Mouse (Mus musculus): ENCODE measurements around the gene Slc17a7. TPM values are rescaled to one million over a fixed set of nuclear protein-coding genes. Genes with fewer than 3 reads are reported as not detected.

The Slc17a7 gene
- total RNA-seq, 2 experiments from 2014 or later = 18.1 to 18.7 TPM

DNA sequence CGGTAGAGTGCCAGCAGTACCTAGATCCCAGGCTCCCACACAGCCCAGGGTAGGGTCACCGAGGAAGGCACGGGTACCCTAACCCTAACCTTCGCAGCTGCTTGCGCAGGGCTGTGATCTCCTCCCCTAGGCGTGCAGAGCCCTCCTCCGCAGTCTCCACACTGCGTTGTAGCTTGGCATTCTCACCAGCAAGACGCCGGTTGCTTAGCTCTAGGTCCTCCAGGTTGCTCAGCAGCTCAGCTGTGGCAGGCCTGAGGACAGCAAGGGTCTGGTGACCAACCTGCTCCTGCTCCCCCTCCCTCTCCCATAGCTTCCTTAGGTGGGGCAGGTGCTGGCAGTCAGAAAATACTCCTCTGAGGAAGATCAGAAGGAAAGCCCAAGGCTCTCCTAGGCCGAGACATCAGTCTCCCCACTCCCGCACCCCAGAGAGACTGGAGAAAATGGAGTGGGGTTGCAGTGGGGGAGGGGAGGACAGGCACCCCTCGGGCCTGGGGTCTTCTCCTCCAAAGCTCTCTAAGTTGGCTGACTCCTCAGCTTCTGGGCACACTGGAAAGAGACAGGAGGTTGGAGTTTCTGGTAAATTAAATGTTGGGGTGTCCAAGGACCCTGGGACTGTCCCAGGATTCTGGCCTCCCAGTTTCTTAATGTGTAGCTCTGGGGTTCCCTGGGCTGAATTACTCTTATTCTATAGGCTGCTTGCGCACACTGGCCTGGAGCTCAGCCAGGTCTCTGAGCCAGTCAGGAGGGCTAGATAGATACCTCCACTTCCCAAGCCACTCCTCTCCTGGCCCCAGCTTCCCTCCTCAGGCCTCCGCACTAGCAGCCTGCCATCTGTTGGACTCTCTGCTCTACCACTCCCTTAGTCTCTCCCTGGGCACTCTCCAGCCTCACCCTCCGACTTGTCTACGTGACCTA is 30.4 kb downstream of the Slc17a7 start:
- intact Hi-C loops (cut with DNase I) = no loop called here
- DNase-seq (ENCODE audit: low spot score) = no peak

DNA sequence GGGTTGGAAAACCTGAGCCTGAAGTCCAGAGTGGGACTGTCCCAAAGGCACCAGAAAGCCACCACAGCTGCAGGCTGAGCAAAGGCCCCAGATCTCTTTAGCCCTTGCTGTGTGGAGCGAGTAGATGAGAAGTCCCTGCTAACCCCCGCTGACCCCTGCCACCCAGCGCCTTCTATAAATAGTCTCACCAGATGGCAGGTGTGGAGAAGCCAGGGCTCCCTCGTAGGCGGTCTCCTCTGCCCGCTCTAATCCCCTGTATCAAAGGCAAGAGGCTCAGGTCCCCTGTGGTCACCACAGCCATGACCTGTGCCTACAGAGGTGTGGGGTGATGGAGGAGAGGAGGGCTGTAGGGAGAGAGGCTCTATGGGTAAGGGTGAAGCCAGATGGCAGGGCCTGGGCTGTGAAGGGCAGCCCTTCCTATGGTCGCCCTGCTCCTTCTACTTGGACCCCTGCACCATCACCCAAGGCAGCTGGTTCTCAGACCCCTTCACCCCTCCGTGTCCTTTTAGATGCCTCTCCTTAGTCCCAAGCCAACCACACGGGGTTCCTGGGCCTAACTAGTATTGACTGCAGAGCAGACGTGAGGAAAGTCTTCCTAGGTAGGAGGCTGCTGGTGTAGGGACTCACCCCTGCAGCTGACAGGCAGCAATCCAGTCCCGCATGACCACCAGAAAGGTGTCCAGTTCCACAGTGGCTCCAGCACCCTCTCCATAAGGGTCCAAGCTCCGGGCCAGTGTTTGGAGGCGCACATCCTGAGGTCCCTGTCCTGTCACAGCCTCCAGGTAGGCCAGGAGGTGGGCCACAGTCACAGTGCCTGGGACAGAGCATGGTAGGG is 31.8 kb downstream of the Slc17a7 start:
- intact Hi-C loops (cut with DNase I) = loop anchor here (2.0 kb wide), 1 partner anchor 117 kb away; no protein-coding TSS in a partner anchor
- no peak for DNase-seq (ENCODE audit: low spot score)

DNA sequence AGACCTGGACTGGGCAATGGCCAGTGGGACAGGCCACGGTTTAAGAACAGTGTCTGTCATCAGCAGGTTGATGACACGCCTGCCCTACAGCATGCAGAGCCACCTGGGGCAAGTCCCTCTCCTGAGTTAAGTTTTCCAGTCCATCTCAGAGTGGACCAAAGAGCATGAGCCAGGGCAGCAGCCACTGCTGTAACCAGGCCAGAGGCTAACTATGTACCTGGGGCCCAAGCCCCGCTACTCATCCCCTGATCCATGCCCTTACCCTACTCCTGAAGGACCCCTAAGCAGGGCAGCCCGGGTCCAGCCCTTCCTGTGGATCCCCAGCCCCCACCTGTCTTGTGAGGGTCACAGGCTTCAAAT is 32.4 kb downstream of the Slc17a7 start:
- intact Hi-C loops (cut with DNase I) = loop anchor here (2.0 kb wide), 1 partner anchor 117 kb away; no protein-coding TSS in a partner anchor
- no peak for DNase-seq (ENCODE audit: low spot score)

DNA sequence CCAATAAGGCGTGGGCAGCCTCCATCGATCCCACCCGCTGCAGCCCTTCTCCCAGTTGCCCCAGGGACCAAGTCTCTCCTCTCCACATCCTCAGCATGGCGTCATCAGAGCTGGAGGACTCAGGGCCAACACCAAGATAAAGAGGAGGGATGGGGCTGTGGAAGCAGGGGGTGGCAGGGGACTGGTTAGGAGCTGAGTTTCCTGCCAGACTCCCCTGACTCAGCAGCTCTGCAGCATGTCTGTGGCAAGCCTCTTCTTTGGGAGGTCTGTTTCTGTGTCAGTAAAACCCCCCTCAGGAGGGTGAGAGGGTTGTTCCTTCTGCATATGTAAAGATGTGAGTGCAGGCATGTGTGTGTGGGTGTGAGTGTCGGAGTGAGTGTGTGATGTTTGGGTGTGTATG is 33.2 kb downstream of the Slc17a7 start:
- intact Hi-C loops (cut with DNase I) = loop anchor here (2.0 kb wide), 1 partner anchor 118 kb away; no protein-coding TSS in a partner anchor
- no peak for DNase-seq (ENCODE audit: low spot score)

DNA sequence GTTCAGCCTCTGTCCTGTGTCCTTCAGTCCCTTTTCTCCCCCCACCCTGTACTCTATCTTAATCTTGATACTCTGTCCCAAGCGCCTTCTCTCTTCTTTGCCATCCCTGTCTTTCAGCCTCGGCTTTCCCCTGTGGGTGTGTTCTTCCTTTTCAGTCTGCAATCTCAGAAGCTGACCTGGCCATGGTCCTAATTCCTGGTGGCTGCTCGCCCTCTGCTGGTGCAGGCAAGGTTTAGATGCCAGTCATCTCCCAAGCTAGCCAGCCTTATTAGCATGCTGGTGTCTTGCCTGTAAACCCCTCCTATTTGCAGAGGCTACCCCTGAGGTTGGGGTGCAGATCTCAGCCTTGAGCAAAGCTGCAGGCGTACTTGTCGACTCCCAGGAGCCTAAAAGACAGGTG is 34.7 kb downstream of the Slc17a7 start:
- intact Hi-C loops (cut with DNase I) = loop anchor here (1.0 kb wide), 1 partner anchor 36 kb away; no protein-coding TSS in a partner anchor
- DNase-seq (ENCODE audit: low spot score) = peak; percentile 45

DNA sequence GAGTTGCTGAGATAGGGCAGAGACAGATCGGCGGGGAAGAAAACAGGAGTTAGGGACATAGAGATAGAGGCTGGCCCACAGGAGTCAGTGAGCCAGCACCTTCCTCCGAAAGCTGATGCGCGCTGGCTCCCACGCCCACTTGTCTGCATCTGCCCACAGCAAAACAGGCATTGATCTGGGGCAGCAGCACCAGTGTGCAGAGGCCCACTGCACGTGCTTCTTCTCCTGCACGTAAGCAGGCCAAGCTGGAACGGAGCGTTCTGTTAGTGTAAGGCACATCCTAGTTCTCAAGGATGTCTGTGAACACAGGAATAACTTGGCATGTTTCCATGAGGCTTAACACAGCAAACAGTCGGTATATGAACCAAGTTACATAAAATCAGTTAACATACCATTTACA is 35.2 kb downstream of the Slc17a7 start:
- intact Hi-C loops (cut with DNase I) = loop anchor here (1.0 kb wide), 1 partner anchor 37 kb away; no protein-coding TSS in a partner anchor
- DNase-seq (ENCODE audit: low spot score) = no peak

DNA sequence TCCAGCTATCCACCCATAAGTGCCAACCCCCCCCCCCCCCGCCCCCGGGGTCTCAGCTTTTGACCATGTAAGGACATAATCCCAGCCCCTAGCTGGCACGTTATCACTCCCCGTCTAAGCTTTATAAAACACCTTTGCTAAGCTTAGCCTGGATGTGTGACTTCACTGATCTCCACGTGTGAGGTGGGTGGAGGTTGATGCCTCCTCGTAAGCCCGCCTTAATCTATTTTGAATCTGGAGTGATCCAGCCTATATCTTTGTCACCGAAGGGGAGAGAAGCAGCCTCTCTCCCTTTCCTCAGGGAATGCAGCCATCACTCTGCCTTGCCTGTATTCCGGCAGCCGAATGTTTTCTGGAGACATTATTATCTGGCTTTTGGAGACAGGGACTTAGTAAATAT is 38.9 kb downstream of the Slc17a7 start:
- intact Hi-C loops (cut with DNase I) = no loop called here
- DNase-seq (ENCODE audit: low spot score) = no peak

DNA sequence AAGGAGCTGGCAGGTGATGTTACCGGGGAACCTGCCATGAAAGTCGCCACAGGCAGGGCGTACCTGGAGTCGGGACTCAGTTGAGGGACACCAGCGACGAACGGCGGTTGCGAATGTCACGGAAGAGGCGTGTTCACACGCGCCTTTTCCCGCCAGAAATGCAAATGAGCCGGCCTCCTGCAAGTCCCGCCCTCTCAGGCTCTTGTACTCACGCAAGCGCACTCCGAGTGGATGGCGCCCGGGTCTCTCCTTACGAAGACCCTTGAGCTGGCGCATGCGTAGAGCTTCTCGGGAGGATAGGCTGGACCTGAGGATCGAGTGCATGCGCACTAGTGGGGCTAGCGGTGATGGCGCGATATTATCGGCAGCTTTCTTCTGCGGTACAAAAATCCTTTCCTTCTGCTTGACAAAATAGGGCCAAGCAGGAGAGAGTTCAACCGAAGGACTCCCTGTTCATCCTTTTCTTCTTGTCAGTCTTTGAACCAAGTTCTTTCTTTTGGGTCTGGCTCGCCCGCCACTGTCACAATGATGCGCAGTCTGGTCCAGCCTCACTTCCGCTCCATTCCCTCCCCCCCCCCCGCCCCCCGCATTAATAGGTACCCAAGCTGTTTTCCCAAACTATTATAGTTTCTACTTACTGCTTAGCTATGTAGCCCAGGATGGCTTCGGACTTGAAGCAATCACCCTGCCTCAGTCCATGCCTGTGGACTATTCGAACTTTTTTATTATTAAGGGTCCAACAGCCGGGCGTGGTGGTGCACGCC is 40.8 kb downstream of the Slc17a7 start, which contains the start of gene Ccdc155:
Gene Ccdc155, minus strand, starts transcription at position 513 of the 764 bp plus-strand sequence.
- intact Hi-C loops (cut with DNase I) = no loop called here
- peak; percentile 78 for DNase-seq (ENCODE audit: low spot score)

DNA sequence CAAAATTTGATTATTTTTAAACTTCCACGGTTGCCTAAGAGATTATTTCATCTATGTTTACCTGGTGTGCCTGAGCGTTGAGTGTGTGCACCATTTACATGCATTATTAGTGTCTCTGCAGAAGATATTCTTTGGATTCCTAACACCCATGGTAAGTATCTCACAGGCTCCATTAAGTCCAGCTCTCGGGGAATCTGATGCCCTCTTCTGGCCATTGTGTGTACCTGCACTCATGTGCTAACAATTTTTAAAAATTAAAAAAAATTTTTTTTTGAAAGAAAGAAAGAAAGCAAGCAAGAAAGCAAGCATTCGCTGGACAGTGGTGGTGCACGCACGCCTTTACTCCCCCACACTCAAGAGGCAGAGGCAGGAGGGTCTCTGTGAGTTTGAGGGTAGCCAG is 44.5 kb downstream of the Slc17a7 start:
- intact Hi-C loops (cut with DNase I) = no loop called here
- DNase-seq (ENCODE audit: low spot score) = no peak

DNA sequence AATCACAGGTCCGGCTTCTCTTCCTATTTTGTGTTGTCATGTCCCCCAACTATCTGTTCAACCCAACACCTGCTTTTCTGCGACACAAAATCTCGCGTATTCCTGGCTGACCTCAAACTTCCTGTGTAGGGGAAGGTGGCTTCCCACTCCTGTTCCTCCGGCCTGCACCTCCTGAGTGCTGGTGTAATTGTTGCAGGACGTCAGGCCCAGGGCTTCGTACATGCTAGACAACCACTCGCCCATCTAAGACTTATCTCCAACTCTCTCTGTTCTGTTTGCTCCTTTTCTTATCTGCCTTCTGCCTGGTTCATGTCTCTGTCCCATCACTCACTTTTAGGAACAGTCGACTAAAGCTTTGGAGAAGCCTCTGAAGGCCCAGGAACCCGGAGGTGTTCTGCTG is 47.3 kb downstream of the Slc17a7 start:
- no peak for DNase-seq (ENCODE audit: low spot score)
- intact Hi-C loops (cut with DNase I) = no loop called here

DNA sequence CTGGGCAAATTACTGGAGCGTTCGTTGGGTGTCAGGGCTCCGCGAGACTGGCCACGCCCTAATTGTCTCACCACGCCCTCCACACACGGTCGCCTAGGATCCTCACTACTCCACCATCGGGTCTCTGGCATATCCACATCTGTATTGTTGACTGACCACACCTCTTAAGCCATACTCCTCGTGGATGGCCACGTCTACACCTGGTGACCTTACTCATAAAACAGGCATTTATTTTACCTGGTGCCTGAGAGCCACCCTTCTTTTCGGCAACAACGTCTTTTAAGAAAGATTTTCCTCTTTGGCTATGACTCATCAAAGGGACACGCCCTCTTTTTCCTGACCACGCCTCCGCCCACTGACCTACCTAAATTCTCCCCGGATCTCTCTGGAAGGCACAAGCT is 48.1 kb downstream of the Slc17a7 start, which contains the start of gene Dkkl1:
Gene Dkkl1, minus strand, starts transcription at position 297 of the 401 bp plus-strand sequence.
- intact Hi-C loops (cut with DNase I) = no loop called here
- no peak for DNase-seq (ENCODE audit: low spot score)

DNA sequence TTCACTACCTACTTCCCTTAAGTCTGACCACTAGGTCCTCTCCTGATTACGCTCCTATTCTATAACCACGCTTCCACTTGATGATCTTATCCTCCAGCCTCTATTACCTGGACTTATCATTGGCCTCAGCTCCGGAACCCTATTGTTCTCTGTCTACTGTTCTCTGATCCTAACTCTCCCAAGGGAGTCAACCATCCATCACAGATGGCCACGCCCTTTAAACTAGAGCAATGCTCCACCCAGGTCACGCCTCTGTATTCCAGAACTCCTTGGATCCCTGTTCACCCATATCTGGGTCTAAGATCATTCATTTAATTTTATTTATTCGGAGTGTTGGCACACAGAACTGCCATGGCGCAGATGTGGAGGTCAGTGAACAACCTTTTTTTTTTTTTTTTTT is 48.6 kb downstream of the Slc17a7 start:
- DNase-seq (ENCODE audit: low spot score) = no peak
- intact Hi-C loops (cut with DNase I) = no loop called here

DNA sequence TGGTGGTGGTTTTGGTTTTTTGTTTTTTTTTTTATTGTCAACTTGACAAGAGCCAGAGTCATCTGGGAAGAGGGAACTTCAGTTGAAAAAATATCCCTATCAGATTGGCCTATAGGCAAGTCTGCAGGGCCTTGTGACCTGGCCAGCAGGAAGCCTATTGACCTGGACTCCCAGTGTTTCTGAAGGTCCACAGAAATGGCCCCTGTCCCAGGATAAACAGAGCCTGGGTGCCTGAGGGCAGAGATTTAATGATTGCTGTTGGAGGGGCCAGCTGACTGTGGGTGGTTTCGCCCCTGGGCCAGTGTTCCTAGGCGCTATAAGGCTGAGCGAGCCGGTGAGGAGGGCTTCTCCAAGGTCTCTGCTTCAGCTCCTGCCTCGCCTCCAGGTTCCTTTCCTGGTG is 50.0 kb downstream of the Slc17a7 start:
- DNase-seq (ENCODE audit: low spot score) = no peak
- intact Hi-C loops (cut with DNase I) = no loop called here

DNA sequence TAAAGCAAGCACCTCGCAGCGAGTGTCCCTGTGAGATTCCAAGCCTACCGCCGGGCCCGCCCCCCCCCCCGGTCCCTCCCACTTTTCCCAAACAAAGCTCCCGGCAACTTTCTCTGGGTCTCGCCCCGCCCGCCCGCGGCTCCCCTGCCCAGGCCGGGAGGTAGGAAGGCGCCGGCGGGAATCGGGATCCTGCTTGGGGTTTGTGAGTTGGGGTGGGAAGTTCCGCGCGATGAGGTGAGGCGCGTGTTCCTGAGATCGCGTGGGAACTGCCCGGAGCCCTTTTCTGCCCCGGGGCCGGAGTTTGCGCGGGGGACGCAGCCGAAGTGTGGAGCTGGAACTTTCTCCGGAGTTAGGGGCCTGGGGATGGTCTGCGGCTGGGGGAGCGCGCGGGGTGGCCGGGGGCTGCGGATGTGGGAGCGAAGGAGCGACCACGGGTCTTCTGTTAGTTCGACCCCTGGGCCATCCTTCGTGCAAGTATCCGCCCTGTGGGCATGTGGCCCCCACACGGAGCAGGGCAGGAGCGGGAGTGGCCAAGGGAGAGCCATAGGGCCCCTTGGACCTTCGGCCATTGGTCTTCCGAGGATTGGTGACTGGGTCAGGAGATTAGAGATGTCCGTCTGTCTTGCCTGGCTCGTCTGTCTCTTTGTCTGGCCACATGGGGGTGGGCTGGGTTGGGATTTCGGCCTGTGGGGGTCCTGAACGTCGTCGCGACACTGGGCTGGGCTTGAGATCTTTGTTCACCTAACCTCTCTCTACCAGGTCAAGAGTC is 52.1 kb downstream of the Slc17a7 start, which contains the start of gene Tead2:
Gene Tead2, plus strand, starts transcription at position 81 of the 769 bp plus-strand sequence.
- DNase-seq (ENCODE audit: low spot score) = peak; percentile 39
- intact Hi-C loops (cut with DNase I) = no loop called here

DNA sequence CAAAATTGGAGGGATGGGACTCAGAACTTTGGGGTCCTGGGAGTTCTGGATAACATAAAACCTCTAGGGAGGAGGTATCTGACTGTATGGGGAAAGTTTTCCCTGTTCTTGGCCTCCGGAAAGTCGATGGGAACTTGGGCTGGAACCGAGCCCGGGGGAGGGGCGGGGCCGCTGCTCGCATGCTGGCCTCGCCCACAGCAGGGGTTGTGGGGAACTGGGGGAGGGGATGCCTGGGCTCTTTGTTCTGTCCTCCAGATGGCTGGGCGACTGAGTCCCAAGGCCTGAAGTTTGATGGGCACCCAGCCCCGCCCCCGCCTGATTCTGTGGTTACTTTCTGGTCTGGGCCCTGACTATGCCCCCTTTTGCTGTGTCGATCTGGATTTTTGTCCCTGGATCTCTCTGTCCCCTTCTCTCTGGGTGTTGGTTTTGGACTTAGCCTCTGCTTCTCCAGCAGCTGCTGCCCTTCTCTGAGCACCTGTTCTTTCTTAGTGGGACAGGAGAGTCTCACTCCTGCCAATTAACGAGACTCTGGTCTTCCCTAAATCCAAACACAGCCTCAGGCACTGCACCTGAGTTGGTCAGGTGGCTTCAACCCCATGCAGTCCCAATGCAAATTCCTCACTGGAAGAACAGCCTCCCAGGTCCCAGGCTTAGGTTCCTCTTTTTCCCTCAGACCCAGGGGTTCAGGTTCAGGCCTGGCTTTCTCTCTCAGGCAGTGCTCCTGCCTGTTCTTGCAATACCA is 52.9 kb downstream of the Slc17a7 start:
- no peak for DNase-seq (ENCODE audit: low spot score)
- intact Hi-C loops (cut with DNase I) = no loop called here

DNA sequence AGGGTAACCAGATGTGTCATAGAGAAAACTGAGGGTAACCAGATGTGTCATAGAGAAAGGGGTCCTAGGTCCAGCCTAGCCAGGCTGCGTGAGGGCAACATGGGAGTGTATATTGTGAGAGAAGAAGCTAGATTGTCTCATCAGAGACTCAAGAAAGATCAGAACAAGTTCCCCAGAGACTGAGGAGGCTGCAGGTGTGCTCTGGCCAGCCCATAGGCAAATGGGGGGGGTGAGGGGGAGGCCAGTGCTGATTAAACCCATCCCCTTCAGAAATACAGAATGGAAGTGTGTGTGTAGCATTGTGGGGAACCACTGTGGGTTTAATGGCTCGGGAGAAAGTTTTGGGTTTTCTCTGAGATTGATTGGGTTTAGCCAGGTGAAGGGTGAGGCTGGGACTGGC is 57.9 kb downstream of the Slc17a7 start:
- intact Hi-C loops (cut with DNase I) = no loop called here
- DNase-seq (ENCODE audit: low spot score) = no peak

DNA sequence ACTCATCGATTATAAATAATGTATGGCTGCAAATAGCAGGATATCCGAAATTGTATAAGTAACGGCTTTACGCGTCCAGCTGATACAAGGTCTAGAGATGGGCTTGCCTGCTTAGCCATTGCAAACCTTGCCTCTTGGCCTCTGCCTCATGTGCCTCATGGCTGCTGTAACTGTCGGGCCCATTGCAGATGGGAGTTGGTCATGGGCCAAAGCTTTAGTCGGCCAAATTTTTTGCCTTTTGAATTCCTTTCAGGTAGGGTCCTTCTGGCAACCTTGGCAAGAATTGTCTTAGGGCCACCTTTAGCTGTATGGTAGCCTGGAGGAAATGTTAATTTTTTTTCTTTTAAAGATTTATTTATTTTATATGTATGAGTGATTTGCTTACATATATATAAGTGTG is 61.1 kb downstream of the Slc17a7 start:
- intact Hi-C loops (cut with DNase I) = no loop called here
- DNase-seq (ENCODE audit: low spot score) = no peak
